Comparison of ENCODE assay signal across 7 mouse cellular contexts in genomic region chr10:100629762-100630438, GRCm38 (mm10). TPM values are rescaled to one million over a fixed set of nuclear protein-coding genes. Genes with fewer than 3 reads are reported as not detected.
A peak's percentile ranks its signal among the peaks of the same experiment; 100 is the strongest.
DNase-seq lines count a peak whose midpoint lies in the region; ATAC-seq and TF ChIP-seq lines count a peak whose summit lies in the region.

No protein-coding gene starts in this region.

- no peak for TF ChIP-seq EP300 in heart, postnatal 0 days (IDR thresholded peaks at IDR 0.05; ENCODE audit: low read depth)

- WGBS in embryonic facial prominence, embryonic 12.5 days, result 27% methylated on average over 20 of the region's 20 CpGs
- WGBS in heart, postnatal 0 days, result 22% methylated on average over 20 of the region's 20 CpGs

- peak overlapping the region; percentile 37 for H3K4me2 ChIP-seq in embryonic facial prominence, embryonic 12.5 days (replicated peaks)
- peak overlapping the region; percentile 45 for H3K4me2 ChIP-seq in heart, postnatal 0 days (ENCODE audit: low read depth, low read length)

- no peak overlapping the region for H3K27ac ChIP-seq in embryonic facial prominence, embryonic 12.5 days
- no peak overlapping the region for H3K27ac ChIP-seq in heart, postnatal 0 days (ENCODE audit: low read depth)

- no peaks in the 10 kb centered on the region for H3K9me3 ChIP-seq in embryonic facial prominence, embryonic 12.5 days
- H3K9me3 ChIP-seq in heart, postnatal 0 days (replicated peaks; ENCODE audit: control insufficient read depth, low read length), result no peaks in the 10 kb centered on the region

- peak; percentile 53 for DNase-seq in ES-CJ7 (ENCODE audit: low read depth, low spot score)
- DNase-seq in adrenal gland, postnatal 25 days, result peak; percentile 47
- peak; percentile 57 for DNase-seq in heart, postnatal 0 days (ENCODE audit: low spot score)
- DNase-seq in layer of hippocampus, adult 18-20 months (ENCODE audit: low spot score in 2 of 2), result peak; percentile 8 to 82
- DNase-seq in lung, adult 18-20 months, result peak; percentile 2 to 6

- 0 out of 2 replicates have a peak overlapping the region, but pooled peaks have one; percentile 9 for H3K4me3 ChIP-seq in embryonic facial prominence, embryonic 12.5 days
- H3K4me3 ChIP-seq in heart, postnatal 0 days (ENCODE audit: low read depth, low read length), result peak overlapping the region; percentile 28

- no peak overlapping the region for H3K9ac ChIP-seq in embryonic facial prominence, embryonic 12.5 days
- no peak overlapping the region for H3K9ac ChIP-seq in heart, postnatal 0 days (replicated peaks; ENCODE audit: low read depth, low read length)

- H3K27me3 ChIP-seq in embryonic facial prominence, embryonic 12.5 days, result no peaks in the 10 kb centered on the region
- H3K27me3 ChIP-seq in heart, postnatal 0 days (ENCODE audit: control insufficient read depth, insufficient read depth, low read length), result no peaks in the 10 kb centered on the region

- H3K4me1 ChIP-seq in embryonic facial prominence, embryonic 12.5 days, result no peaks in the 10 kb centered on the region
- H3K4me1 ChIP-seq in heart, postnatal 0 days (ENCODE audit: control insufficient read depth, insufficient read depth), result no peaks in the 10 kb centered on the region

- ATAC-seq in embryonic facial prominence, embryonic 12.5 days (ENCODE audit: insufficient number of reproducible peaks, insufficient read depth, low FRiP score, low TSS enrichment), result no peak
- ATAC-seq in heart, postnatal 0 days (ENCODE audit: insufficient read depth, low read depth), result no peak
- ATAC-seq in neutrophil, adult 5-6 weeks (ENCODE audit: extremely low read depth, insufficient number of reproducible peaks, low FRiP score, poor library complexity, severe bottlenecking), result peak; percentile 51; the same call in 1 of the 2 replicates

- TF ChIP-seq CTCF in heart, postnatal 0 days (IDR thresholded peaks at IDR 0.05; ENCODE audit: low read depth), result peak; percentile 69

- no peaks in the 10 kb centered on the region for H3K36me3 ChIP-seq in embryonic facial prominence, embryonic 12.5 days
- no peaks in the 10 kb centered on the region for H3K36me3 ChIP-seq in heart, postnatal 0 days (replicated peaks; ENCODE audit: control insufficient read depth, insufficient read depth, low read length)

RNA-seq across cellular contexts. Expression of gene 1700017N19Rik, which starts 39.6 kb away (rescaled TPM):
- not detected in 2 replicates for total RNA-seq in adrenal gland, postnatal 25 days (2021)
- polyA plus RNA-seq in embryonic facial prominence, embryonic 12.5 days (2016; fragmentation: Nextera tagmentation; extraction: Ambion mirVana), result not detected in 2 replicates
- not detected in 2 replicates for total RNA-seq in heart, postnatal 0 days (2014; rRNA removed; ENCODE audit: low replicate concordance)
- not detected in 2 replicates for polyA plus RNA-seq in heart, postnatal 0 days (2015; fragmentation: Nextera tagmentation; extraction: Ambion mirVana)
- total RNA-seq in layer of hippocampus, adult 18-20 months (2021), result not detected
- total RNA-seq in neutrophil, adult 5-6 weeks (2017), result not detected in 2 replicates

RNA-seq across cellular contexts. Expression of gene 4930430F08Rik, which starts 39.7 kb away (rescaled TPM):
- total RNA-seq in adrenal gland, postnatal 25 days (2021), result 9.7 and 19.1 TPM in 2 replicates
- 7.5 and 9.3 TPM in 2 replicates for polyA plus RNA-seq in embryonic facial prominence, embryonic 12.5 days (2016; fragmentation: Nextera tagmentation; extraction: Ambion mirVana)
- 1.3 and 27.1 TPM in 2 replicates for total RNA-seq in heart, postnatal 0 days (2014; rRNA removed; ENCODE audit: low replicate concordance)
- polyA plus RNA-seq in heart, postnatal 0 days (2015; fragmentation: Nextera tagmentation; extraction: Ambion mirVana), result 5.1 and 5.7 TPM in 2 replicates
- 10 to 100 TPM; 29.1 to 30.9 TPM for total RNA-seq in layer of hippocampus, adult 18-20 months (2021)
- total RNA-seq in neutrophil, adult 5-6 weeks (2017), result 8.0 and 8.3 TPM in 2 replicates

Comparison
In these comparisons a context has a peak if more than half of its experiments do, and no peak if none do; other contexts are left out.
1. DNase-seq: peak in every context shown above with its lines; median percentile 57 in heart, postnatal 0 days; 53 in ES-CJ7; 47 in adrenal gland, postnatal 25 days; 45 in layer of hippocampus, adult 18-20 months; 4 in lung, adult 18-20 months.